Mouse (Mus musculus): ENCODE data around the gene Ifna9. TPM values are rescaled to one million over a fixed set of nuclear protein-coding genes. Genes with fewer than 3 reads are reported as not detected.

The Ifna9 gene
- not detected for total RNA-seq (2021)
- not detected in 2 replicates for polyA plus RNA-seq (2012; rRNA removed)
- long read RNA-seq = 0 reads

DNA sequence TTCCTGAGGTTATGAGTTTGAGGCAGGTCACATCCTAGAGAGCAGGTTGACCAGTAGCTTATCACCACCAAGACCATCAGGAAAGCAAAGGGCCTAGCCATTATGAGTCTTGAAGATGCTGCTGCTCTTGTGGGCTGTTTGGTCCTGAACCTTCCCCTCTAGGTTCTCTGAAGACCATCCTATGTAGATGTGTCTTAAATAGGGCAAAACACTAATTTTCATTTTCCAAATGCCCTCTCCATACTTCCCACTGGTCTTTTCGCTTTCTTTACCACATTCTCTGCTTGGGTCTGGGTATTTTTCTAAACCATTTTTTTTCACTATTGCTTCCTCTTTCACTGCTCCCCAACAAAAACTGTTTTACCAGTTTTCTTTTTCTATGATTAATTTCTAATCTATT lies at the start of gene Ifna9:
Ifna9 (minus strand) TSS at position 101 of the 400 bp plus-strand sequence.
- intact Hi-C loops (cut with DNase I) = no loop called here
- WGBS = 59% methylated on average over 1 of the region's 1 CpGs

DNA sequence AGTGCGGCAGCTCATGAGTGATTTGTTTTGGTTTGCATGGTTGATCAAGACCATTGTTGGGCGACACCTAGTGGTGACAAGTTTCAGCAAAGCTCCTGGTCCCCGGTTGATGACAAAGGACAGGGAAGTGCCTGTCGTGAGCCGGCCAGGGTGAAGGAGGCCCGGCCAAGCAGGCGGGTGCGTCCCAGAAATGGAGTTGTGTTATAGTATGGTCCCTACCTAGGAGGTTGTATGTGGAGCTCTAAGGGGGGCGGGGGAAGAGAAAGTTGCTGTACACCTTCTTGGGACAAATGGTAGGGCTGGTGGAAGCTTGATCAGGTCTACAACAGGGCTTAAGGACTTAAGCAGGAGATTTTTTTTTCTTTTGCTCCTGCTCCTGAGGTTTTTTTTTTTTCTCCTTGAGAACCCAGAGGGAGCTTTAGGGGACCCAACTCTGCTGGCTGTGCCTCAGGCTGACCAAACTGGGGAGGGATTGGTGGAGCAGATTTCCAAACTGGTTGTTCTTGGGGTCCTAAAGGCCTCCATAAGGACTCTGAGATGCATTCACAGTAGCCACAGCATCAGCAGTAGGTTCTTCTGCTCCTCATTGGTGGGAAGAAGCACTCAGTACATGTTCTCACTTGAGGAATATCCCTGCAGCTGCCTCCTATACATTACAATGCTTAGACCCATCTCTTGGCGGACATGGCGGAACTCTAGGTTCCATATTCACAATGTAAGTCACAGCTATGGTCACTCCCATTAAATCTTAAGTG lies 49.1 kb upstream of the Ifna9 start:
- no peak overlapping the region for H3K27ac ChIP-seq
- DNase-seq = peak; percentile 88 to 93
- no peaks in the 10 kb centered on the region for H3K36me3 ChIP-seq (ENCODE audit: control insufficient read depth, insufficient read depth, low read length)
- 8% methylated on average over 11 of the region's 11 CpGs for WGBS
- intact Hi-C loops (cut with DNase I) = loop anchor here (2.0 kb wide), 1 partner anchor 90 kb away; no protein-coding TSS in a partner anchor
- no peaks in the 10 kb centered on the region for H3K79me2 ChIP-seq (replicated peaks; ENCODE audit: control insufficient read depth, insufficient read depth, low read length)
- no peaks in the 10 kb centered on the region for H3K27me3 ChIP-seq (ENCODE audit: control insufficient read depth, insufficient read depth, low read length)
- TF ChIP-seq CTCF (IDR thresholded peaks at IDR 0.05) (peak; percentile 89), POLR2A (IDR thresholded peaks at IDR 0.05; ENCODE audit: insufficient read depth, low read depth, low read length) (no peak), EP300 (IDR thresholded peaks at IDR 0.05; ENCODE audit: insufficient read depth, low read depth, low read length) (peak; percentile 83)
- H3K4me1 ChIP-seq (ENCODE audit: control insufficient read depth, insufficient read depth, low read length) = no peaks in the 10 kb centered on the region
- peak overlapping the region; percentile 72 for H3K9ac ChIP-seq (ENCODE audit: low read depth, low read length)
- H3K4me3 ChIP-seq = peak overlapping the region; percentile 57

More for the DNA sequence above, at the start of gene Ifna9:
- Histone ChIP-seq H3K27ac (no peak within 1 kb of the TSS), H3K4me3 (no peak within 1 kb of the TSS), H3K4me1 (ENCODE audit: control insufficient read depth, insufficient read depth, low read length) (no peaks in the 10 kb centered on the region), H3K9ac (ENCODE audit: low read depth, low read length) (no peak within 1 kb of the TSS), H3K27me3 (ENCODE audit: control insufficient read depth, insufficient read depth, low read length) (no peaks in the 10 kb centered on the region), H3K36me3 (ENCODE audit: control insufficient read depth, insufficient read depth, low read length) (no peaks in the 10 kb centered on the region), H3K79me2 (replicated peaks; ENCODE audit: control insufficient read depth, insufficient read depth, low read length) (no peaks in the 10 kb centered on the region)
- TF ChIP-seq EP300 (IDR thresholded peaks at IDR 0.05; ENCODE audit: insufficient read depth, low read depth, low read length) (no peak), CTCF (IDR thresholded peaks at IDR 0.05) (no peak), POLR2A (IDR thresholded peaks at IDR 0.05; ENCODE audit: insufficient read depth, low read depth, low read length) (no peak)
- DNase-seq = no peak

DNA sequence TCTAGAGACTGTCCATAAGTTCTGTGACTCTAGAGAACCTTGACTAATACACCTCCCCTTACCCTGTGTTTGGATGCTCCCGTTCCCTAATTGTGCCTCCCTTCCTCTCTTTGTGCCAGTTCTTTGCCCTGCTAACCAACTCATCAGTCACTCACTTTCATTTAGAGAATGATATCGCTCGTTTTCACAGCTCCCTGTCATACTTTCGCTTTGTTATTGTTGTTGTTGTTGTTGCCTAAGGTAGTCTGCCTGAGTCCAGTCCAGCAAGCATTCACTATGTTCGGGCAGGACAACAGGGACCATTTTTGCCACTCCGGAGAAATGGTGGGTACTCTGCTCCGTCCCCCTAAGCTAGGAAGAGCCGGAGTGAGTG lies 48.5 kb upstream of the Ifna9 start:
- TF ChIP-seq POLR2A (IDR thresholded peaks at IDR 0.05; ENCODE audit: insufficient read depth, low read depth, low read length) = no peak
- no peak for TF ChIP-seq CTCF (IDR thresholded peaks at IDR 0.05)
- no peak for TF ChIP-seq EP300 (IDR thresholded peaks at IDR 0.05; ENCODE audit: insufficient read depth, low read depth, low read length)
- WGBS = 20% methylated on average over 8 of the region's 8 CpGs
- Histone ChIP-seq H3K4me3 (peak overlapping the region; percentile 57), H3K27ac (no peak overlapping the region), H3K79me2 (replicated peaks; ENCODE audit: control insufficient read depth, insufficient read depth, low read length) (no peaks in the 10 kb centered on the region), H3K4me1 (ENCODE audit: control insufficient read depth, insufficient read depth, low read length) (no peaks in the 10 kb centered on the region), H3K9ac (ENCODE audit: low read depth, low read length) (peak overlapping the region; percentile 72), H3K27me3 (ENCODE audit: control insufficient read depth, insufficient read depth, low read length) (no peaks in the 10 kb centered on the region), H3K36me3 (ENCODE audit: control insufficient read depth, insufficient read depth, low read length) (no peaks in the 10 kb centered on the region)
- no peak for DNase-seq
- intact Hi-C loops (cut with DNase I) = loop anchor here (2.0 kb wide), 1 partner anchor 90 kb away; no protein-coding TSS in a partner anchor

DNA sequence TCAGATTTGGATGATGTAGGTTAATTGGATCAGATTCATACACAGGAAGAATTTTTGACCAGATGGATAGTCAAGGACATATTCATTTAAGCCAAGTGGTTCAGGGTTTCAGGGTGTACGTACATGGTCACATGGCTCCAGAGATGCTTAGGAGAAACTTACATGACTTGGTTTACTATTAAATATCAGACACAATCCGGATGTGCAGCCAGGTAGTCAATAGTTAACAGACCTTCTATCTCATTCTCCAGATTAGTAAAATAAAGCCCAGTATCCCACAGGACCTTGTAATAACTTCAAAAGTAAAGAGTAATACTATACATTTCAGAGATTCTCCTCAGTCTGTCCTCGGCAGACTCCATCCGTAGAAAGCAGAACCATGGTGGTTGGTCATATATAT lies 42.1 kb upstream of the Ifna9 start, which contains the start of gene C87499:
C87499 (minus strand) TSS at position 101 of the 400 bp plus-strand sequence.
- no peaks in the 10 kb centered on the region for H3K36me3 ChIP-seq (ENCODE audit: control insufficient read depth, insufficient read depth, low read length)
- no peaks in the 10 kb centered on the region for H3K79me2 ChIP-seq (replicated peaks; ENCODE audit: control insufficient read depth, insufficient read depth, low read length)
- 83% methylated on average over 4 of the region's 4 CpGs for WGBS
- no peak for TF ChIP-seq EP300 (IDR thresholded peaks at IDR 0.05; ENCODE audit: insufficient read depth, low read depth, low read length)
- TF ChIP-seq POLR2A (IDR thresholded peaks at IDR 0.05; ENCODE audit: insufficient read depth, low read depth, low read length) = no peak
- no peak for TF ChIP-seq CTCF (IDR thresholded peaks at IDR 0.05)
- H3K9ac ChIP-seq (ENCODE audit: low read depth, low read length) = no peak within 1 kb of the TSS
- H3K27ac ChIP-seq = no peak within 1 kb of the TSS
- no peak within 1 kb of the TSS for H3K4me3 ChIP-seq
- intact Hi-C loops (cut with DNase I) = no loop called here
- no peaks in the 10 kb centered on the region for H3K27me3 ChIP-seq (ENCODE audit: control insufficient read depth, insufficient read depth, low read length)
- no peak for DNase-seq
- H3K4me1 ChIP-seq (ENCODE audit: control insufficient read depth, insufficient read depth, low read length) = no peaks in the 10 kb centered on the region

DNA sequence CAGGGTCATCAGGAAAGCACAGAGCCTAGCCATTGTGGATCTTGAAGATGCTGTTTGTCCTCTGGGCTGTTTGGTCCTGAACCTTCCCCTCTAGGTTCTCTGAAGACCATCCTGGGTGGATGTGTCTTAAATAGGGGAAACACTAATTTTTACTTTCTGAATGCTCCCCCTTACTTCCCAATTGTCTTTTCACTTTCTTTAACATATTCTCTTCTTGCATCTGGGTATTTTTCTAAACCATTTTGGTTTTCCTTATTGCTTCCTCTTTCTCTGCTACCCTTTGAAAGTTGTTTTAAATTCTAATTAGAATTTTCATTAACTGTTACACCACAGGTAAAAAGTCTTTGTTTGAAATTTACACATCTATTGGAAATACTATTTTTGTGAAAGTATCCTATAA lies 11.1 kb upstream of the Ifna9 start, which contains the start of gene Ifna12:
Ifna12 (minus strand) TSS at position 101 of the 400 bp plus-strand sequence.
- no peak within 1 kb of the TSS for H3K4me3 ChIP-seq
- H3K4me1 ChIP-seq (ENCODE audit: control insufficient read depth, insufficient read depth, low read length) = no peaks in the 10 kb centered on the region
- TF ChIP-seq EP300 (IDR thresholded peaks at IDR 0.05; ENCODE audit: insufficient read depth, low read depth, low read length) = no peak
- H3K36me3 ChIP-seq (ENCODE audit: control insufficient read depth, insufficient read depth, low read length) = no peaks in the 10 kb centered on the region
- no peak for DNase-seq
- H3K79me2 ChIP-seq (replicated peaks; ENCODE audit: control insufficient read depth, insufficient read depth, low read length) = no peaks in the 10 kb centered on the region
- intact Hi-C loops (cut with DNase I) = no loop called here
- no peaks in the 10 kb centered on the region for H3K27me3 ChIP-seq (ENCODE audit: control insufficient read depth, insufficient read depth, low read length)
- no peak within 1 kb of the TSS for H3K27ac ChIP-seq
- no peak within 1 kb of the TSS for H3K9ac ChIP-seq (ENCODE audit: low read depth, low read length)

DNA sequence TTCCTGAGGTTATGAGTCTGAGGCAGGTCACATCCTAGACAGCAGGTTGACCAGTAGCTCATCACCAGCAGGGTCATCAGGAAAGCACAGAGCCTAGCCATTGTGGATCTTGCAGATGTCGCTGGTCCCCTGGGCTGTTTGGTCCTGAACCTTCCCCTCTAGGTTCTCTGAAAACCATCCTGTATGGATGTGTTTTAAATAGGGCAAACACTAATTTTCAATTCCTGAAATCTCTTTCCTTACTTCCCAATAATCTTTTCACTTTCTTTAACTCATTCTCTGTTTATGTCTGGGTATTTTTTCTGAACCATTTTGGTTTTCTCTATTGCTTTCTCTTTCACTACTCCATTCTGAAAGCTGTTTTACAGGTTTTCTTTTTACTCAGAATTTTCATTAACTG lies 20.5 kb downstream of the Ifna9 start, which contains the start of gene Ifna14:
Ifna14 (minus strand) TSS at position 101 of the 400 bp plus-strand sequence.
- no peak for DNase-seq
- Histone ChIP-seq H3K27me3 (ENCODE audit: control insufficient read depth, insufficient read depth, low read length) (no peaks in the 10 kb centered on the region), H3K27ac (no peak within 1 kb of the TSS), H3K4me3 (no peak within 1 kb of the TSS), H3K79me2 (replicated peaks; ENCODE audit: control insufficient read depth, insufficient read depth, low read length) (no peaks in the 10 kb centered on the region), H3K36me3 (ENCODE audit: control insufficient read depth, insufficient read depth, low read length) (no peaks in the 10 kb centered on the region), H3K9ac (ENCODE audit: low read depth, low read length) (no peak within 1 kb of the TSS), H3K4me1 (ENCODE audit: control insufficient read depth, insufficient read depth, low read length) (no peaks in the 10 kb centered on the region)
- intact Hi-C loops (cut with DNase I) = no loop called here
- no peak for TF ChIP-seq CTCF (IDR thresholded peaks at IDR 0.05)
- TF ChIP-seq EP300 (IDR thresholded peaks at IDR 0.05; ENCODE audit: insufficient read depth, low read depth, low read length) = no peak
- TF ChIP-seq POLR2A (IDR thresholded peaks at IDR 0.05; ENCODE audit: insufficient read depth, low read depth, low read length) = no peak
- 59% methylated on average over 1 of the region's 1 CpGs for WGBS
